Mouse (Mus musculus) T-helper 17 cell (primary cell): Measurements from ENCODE around the gene Ghr.

Experiments used
- in situ Hi-C, 2 experiments: fragments of 300-600 bp; cut with MboI, MseI; formaldehyde crosslinking; loops; 1 replicate in 1 of 2; 2 replicates in 1 of 2; pipeline ENCODE4 v1.15.1; 2025; ENCODE audit warnings: high pct_unique_total_duplicates in 2 of 2

Ghr gene

GRCm38 (mm10) chr15:3582807-3583636 lies at the start of gene Ghr:
TSS of gene Ghr (minus strand) at chr15:3583492.
- in situ Hi-C loops, result loop anchor here in 1 of 2 experiments (10.0 kb wide), 1 partner anchor 378 kb away; no protein-coding TSS in a partner anchor

- in situ Hi-C loops, result no loop called here
Observed at GRCm38 (mm10) chr15:3622746-3623145, 39.5 kb upstream of the Ghr start.

DNA sequence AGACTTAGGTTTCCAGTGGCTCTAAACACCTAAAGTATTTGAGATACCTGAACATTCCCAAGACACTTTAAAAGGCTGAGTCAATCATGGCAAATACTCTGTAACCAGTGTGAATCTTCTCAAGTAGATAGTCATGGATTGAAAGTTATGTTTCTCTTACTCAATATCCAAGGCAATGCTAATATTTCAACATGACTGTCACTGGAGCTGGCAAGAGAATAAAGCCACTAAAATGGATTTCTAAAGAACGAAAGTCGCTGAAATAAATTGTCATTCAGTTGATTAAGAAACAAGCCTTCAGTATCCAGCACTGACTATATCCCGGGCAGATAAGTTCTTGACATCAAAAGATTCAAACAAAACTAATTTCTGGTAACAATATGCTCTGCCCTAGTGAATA lies 37.1 kb upstream of the Ghr start:
- in situ Hi-C loops, result no loop called here

GRCm38 (mm10) chr15:3618311-3618710 lies 35.0 kb upstream of the Ghr start:
- in situ Hi-C loops, result no loop called here

- in situ Hi-C loops, result no loop called here
Observed at GRCm38 (mm10) chr15:3611961-3612360, 28.7 kb upstream of the Ghr start.

GRCm38 (mm10) chr15:3607951-3608350 lies 24.7 kb upstream of the Ghr start:
- in situ Hi-C loops, result no loop called here

DNA sequence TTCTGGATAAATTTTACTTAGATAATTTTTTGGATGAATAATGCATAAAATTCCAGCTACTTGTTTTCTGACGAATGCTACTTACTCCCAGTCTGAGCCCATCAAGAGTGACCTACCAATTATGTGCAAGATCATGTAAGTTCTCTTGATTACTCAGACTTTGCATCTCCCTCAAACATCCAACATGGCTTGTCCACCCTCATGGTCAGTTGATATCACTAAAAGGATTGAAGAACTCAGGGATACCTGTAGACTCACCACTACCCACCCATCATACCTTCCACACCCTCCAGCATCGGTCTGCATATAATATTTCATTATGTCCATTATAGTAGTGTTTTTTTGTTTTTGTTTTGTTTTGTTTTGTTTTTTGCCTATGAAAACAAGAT lies 18.8 kb upstream of the Ghr start:
- in situ Hi-C loops, result no loop called here

DNA sequence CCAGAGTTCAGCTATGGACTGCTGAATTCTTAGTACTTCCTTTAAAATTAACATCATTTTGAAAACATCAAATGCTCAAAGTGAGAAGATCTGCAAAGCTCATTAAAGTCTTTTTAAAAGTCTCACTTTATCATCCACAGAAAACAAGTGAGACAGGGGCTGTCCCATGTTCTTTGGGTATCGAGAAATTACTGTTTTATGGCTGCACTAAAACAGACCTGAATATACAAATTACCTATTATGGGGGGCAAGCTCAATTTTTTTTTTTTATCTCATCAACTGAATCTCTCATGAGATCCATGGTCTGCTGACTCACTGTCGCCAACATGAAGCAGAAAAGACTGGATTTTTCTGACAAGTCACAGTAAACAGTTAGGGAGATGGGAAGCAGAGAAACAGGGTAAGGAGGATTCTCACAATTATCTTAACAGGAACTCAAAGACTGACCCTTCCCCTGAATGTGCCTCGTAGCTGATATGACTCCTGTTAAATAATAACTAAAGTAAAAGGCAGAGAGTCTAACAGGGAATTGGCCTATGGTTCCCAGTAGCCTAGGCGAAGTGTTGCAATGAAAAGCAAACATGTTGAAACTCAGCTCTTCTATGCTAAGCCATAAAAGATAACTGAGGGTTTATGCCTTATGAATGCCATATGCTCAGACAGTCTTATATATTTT lies 18.3 kb upstream of the Ghr start:
- in situ Hi-C loops, result no loop called here

GRCm38 (mm10) chr15:3587879-3588278 lies 4.6 kb upstream of the Ghr start:
- in situ Hi-C loops, result loop anchor here in 1 of 2 experiments (10.0 kb wide), 1 partner anchor 383 kb away; no protein-coding TSS in a partner anchor

DNA sequence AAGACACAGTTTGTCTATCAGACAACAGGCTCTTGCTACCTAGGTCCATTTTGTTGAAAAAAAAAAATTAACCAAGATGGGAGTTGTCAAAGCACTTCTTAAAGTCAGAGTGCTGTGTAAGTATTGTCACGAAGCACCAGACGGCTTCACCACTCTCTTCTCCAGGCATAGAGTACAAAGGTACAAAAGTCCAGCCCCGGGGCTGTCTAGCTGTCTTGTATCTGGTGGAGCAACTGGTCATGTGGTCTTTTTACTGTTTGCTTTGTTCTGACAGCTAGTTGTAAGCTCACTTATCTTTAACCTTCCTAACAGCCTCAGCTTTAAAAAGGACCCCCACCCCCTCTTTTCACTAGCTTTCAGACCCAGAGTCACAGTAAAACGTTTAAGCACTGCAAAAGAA lies 1.1 kb upstream of the Ghr start:
- in situ Hi-C loops, result loop anchor here in 1 of 2 experiments (10.0 kb wide), 1 partner anchor 380 kb away; no protein-coding TSS in a partner anchor

- in situ Hi-C loops, result loop anchor here in 1 of 2 experiments (10.0 kb wide), 1 partner anchor 377 kb away; no protein-coding TSS in a partner anchor
Observed at GRCm38 (mm10) chr15:3581861-3582806, 1.2 kb downstream of the Ghr start.

GRCm38 (mm10) chr15:3581337-3581736 lies 2.0 kb downstream of the Ghr start:
- in situ Hi-C loops, result loop anchor here in 1 of 2 experiments (10.0 kb wide), 1 partner anchor 377 kb away; no protein-coding TSS in a partner anchor

- in situ Hi-C loops, result loop anchor here in 1 of 2 experiments (10.0 kb wide), 1 partner anchor 375 kb away; no protein-coding TSS in a partner anchor
Observed at GRCm38 (mm10) chr15:3580216-3580615, 3.1 kb downstream of the Ghr start.

- in situ Hi-C loops, result no loop called here
Observed at GRCm38 (mm10) chr15:3578286-3578980, 4.9 kb downstream of the Ghr start.

DNA sequence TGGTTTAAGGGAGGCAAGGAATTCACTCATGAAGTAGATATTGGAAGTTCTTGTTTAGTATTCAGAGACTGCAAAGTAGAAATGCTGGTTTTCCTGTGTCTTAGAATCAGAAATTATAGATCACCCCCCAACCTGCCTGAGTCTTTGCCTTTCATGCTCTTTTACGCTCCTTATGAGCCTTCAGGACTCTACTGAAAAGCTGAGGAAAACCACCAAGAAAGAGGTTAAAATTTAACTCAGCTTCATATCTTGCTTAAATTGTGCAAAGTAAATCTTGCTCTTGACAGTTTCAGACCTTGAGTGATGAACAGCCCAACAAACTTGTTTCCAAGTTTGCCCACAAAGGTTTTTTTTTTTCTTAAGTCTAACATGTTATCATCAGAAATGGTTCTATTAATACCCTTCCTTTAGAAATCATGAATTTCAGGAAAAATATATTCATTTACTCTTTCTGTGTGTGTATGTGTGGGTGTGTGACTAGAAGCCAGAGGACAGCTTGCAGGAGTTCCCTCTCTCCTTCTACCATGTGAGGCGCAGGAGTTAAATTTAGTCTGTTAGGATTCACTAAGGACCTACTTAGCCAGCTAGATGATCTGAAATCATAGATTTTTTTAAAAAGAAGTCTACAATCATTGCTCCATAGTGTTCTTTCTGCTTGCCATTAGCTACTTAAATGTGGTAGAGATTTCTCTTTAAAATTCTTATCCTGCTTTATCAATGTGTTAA lies 14.0 kb downstream of the Ghr start:
- in situ Hi-C loops, result no loop called here

GRCm38 (mm10) chr15:3564570-3564969 lies 18.7 kb downstream of the Ghr start:
- in situ Hi-C loops, result no loop called here

DNA sequence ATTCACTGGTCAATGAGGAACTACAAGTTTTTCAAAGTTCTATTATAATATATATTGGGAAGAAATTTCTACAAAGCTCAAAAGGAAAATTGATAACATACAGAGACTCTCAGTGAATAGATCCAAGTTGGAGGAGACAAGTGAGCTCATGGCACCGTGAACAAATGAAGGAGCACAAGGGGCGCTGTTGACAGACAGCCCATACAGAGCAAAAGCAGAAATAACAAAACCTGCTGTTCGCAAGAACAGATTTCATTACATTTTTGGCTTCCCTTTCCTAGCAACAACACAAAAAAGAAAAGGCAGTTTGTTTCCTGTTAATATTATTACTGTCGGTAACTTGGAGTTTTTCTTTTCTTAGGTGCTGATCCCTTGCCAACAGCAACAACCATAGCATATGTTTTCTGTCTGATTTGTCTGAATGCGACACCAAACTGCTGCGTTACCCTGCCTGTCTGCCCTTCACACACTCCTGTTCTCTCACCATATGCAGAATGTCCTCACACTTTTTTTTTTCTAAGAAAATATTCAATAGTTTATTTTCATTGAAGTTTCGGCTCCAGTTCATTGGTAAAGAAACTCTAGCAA lies 19.3 kb downstream of the Ghr start:
- in situ Hi-C loops, result no loop called here

DNA sequence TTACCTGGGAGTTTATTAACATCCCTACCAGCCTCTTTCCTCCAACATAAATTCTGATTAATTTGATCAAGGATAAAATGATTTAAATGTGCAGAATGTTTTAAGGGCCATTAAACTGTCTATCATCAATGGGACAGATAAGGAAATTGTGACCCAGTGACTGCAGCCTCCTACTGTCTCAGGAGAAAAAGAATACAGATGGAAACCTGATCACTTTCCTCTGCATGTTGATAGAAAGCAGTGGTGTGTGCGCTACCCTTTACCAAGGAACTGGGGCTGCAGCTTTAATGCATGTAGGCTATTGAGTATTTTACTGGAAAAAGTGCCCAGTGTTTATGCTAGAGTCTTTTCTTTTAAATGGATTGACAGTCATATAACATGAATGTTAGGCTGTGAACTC lies 19.8 kb downstream of the Ghr start:
- in situ Hi-C loops, result no loop called here

DNA sequence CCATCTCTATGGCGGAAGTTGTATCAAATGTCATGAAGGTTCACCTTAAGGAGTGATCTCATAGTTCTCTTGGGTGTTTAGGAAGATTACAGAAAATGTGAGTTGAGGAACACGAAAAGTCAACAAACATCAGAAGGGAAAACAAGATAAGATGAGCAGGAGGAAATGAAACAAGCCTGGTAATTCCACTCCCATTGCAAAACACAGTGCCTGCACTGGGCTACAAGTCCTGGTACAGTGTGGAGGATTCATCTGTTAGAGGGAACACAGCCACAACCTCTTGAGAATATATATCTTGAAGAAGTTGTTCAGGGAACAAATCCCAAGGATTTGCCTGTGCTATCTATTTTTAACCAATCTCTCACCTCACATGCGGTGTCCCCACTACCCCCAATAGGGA lies 24.8 kb downstream of the Ghr start:
- in situ Hi-C loops, result no loop called here

- in situ Hi-C loops, result no loop called here
Observed at GRCm38 (mm10) chr15:3544289-3544688, 39.0 kb downstream of the Ghr start.
